Mouse (Mus musculus) midbrain, postnatal 0 days (tissue): ENCODE measurements around the gene Samhd1. TPM values are rescaled to one million over a fixed set of nuclear protein-coding genes. Genes with fewer than 3 reads are reported as not detected.

ENCODE experiments used
- ATAC-seq: fragments of 200-750 bp; cut with Nextera tagmentation; 2 replicates; pipeline ENCODE4 v1.8.0; 2017; ENCODE audit warnings: moderate number of reproducible peaks, mild to moderate bottlenecking, moderate TSS enrichment, moderate library complexity; ENCODE audit not compliant: low FRiP score
- DNase-seq: peaks from one replicate; pipeline ENCODE4 v3.0.0-alpha.2; 2015; ENCODE audit warnings: low spot score
- H3K27ac ChIP-seq: fragments of 300-500 bp; sonication (generic); 2 replicates; pipeline ENCODE4 v1.5.1; 2014; ENCODE audit warnings: low read depth, mild to moderate bottlenecking, low read length, mixed read lengths
- H3K27me3 ChIP-seq: fragments of 300-500 bp; sonication (generic); 2 replicates; pipeline ENCODE4 v1.6.1; 2014; ENCODE audit warnings: low read length, control low read depth, mixed read lengths; ENCODE audit not compliant: insufficient read depth
- H3K36me3 ChIP-seq: fragments of 300-500 bp; sonication (generic); 2 replicates; pipeline ENCODE4 v1.6.1; 2014; ENCODE audit warnings: low read length, control low read depth, mixed read lengths; ENCODE audit not compliant: insufficient read depth
- H3K4me1 ChIP-seq: fragments of 300-500 bp; sonication (generic); 2 replicates; pipeline ENCODE4 v1.6.1; 2014; ENCODE audit warnings: mild to moderate bottlenecking, control low read depth, antibody characterized with exemption, low read length, mixed read lengths; ENCODE audit not compliant: insufficient read depth
- H3K4me2 ChIP-seq: fragments of 300-500 bp; sonication (generic); 2 replicates; pipeline ENCODE4 v1.6.1; 2014; ENCODE audit warnings: low read depth, mild to moderate bottlenecking, low read length, mixed read lengths; ENCODE audit not compliant: poor library complexity, severe bottlenecking
- H3K4me3 ChIP-seq: fragments of 300-500 bp; sonication (generic); 2 replicates; pipeline ENCODE4 v1.5.1; 2014; ENCODE audit warnings: low read depth, mild to moderate bottlenecking, low read length, moderate library complexity
- H3K9ac ChIP-seq: fragments of 300-500 bp; sonication (generic); replicated peaks from 2 replicates; pipeline ENCODE4 v1.6.1; 2014; ENCODE audit warnings: mild to moderate bottlenecking, low read length, moderate library complexity, mixed read lengths; ENCODE audit not compliant: poor library complexity, severe bottlenecking
- H3K9me3 ChIP-seq: fragments of 300-500 bp; sonication (generic); 2 replicates; pipeline ENCODE4 v1.6.1; 2016; ENCODE audit warnings: low read length, control low read depth
- CTCF ChIP-seq: IDR thresholded peaks from 2 replicates; pipeline ENCODE4 v1.5.1; 2016; ENCODE audit warnings: antibody characterized with exemption, mild to moderate bottlenecking
- WGBS: fragments of 180-500 bp; shearing (Covaris S2); extraction: QIAGEN DNeasy Blood & Tissue Kit; methylation state at CpG from one replicate; pipeline ENCODE4 v1.1.7; 2014; 5-methylcytosine and 5-hydroxymethylcytosine counted together
- polyA plus RNA-seq: library from polyadenylated mRNA; unstranded; fragments of >200 nt; fragmentation: Nextera tagmentation; extraction: Ambion mirVana; gene quantifications from 2 replicates; pipeline ENCODE4 v1.2.1, GENCODE M21; 2015
- total RNA-seq: library from RNA; depleted of rRNA; stranded (reverse); fragments of >200 nt; gene quantifications from 2 replicates; pipeline ENCODE4 v1.2.3, GENCODE M21; 2014

Samhd1 gene
- total and polyA plus RNA-seq, 2 experiments from 2014 or later = 9.9 to 13.0 TPM

DNA sequence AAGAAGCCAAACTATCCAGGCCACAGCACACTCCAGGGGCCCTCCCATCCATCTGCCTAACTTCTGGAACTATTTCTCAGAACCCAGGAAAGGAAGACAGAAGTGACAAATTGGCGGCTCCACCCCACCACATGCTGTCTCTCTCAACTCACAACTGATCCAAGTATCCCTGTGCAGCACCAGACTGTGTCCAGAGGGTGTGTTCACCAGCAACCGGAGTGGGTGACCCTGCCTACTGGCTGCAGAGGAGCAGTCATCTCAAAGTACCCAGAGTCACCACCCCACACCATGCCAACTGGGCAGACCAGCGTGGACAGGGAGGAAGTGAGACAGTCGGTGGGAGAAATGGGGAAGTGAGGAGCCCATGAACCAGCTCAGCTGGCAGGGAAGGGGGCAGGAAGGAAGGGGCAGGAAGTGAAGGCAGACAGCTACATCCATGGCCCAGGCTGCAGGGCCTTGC, 71.8 kb downstream of the Samhd1 start:
- H3K27me3 ChIP-seq = no peaks in the 10 kb centered on the region
- DNase-seq (no peak), ATAC-seq (no peak)
- no peak for TF ChIP-seq CTCF
- no peak overlapping the region for H3K4me2 ChIP-seq
- 76% methylated on average over 4 of the region's 4 CpGs for WGBS
- H3K9me3 ChIP-seq = no peaks in the 10 kb centered on the region
- H3K36me3 ChIP-seq = peaks cover 11% of the 10 kb centered on the region; the same call in 1 of the 2 replicates
- no peak overlapping the region for H3K9ac ChIP-seq
- no peak overlapping the region for H3K4me3 ChIP-seq
- H3K4me1 ChIP-seq = peaks cover 12% of the 10 kb centered on the region; the same call in 1 of the 2 replicates
- no peak overlapping the region for H3K27ac ChIP-seq

DNA sequence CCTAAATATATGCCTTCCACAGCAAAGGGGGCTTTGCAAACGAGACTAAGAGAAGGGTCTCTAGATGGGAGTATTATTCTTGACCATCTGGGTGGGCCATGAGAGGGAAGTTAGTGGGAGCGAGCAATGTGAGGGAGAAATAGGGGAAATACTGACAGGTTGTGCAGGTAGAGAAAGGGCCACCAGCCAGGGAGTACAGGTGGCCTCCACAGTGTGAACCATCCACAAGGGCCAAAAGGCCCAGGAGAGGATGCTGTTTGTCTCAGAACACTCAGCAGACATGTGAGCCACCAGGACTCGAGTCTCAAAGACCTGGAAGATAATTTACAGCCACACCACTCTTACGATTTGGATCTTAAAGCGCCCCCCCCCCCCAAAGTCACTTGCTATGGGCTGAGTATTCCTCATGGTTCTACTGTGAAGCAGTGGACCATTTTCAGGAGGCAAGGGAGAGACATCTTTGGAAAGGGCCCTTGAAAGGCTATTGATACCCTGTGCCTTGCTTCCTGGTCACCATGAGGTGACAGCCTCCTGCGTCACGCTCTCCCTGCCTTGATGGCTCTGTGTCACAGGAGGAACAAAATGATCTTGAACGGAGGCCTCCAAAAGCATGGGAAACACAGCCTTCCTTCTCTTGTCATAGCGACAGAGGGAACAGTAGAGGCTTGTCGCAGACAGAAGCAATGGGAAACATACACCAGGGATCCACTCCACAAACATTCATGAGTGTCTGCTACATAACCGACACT, 74.3 kb downstream of the Samhd1 start:
- ATAC-seq (no peak), DNase-seq (no peak)
- no peaks in the 10 kb centered on the region for H3K9me3 ChIP-seq
- H3K4me1 ChIP-seq = peaks cover 11% of the 10 kb centered on the region; the same call in 1 of the 2 replicates
- no peak overlapping the region for H3K4me3 ChIP-seq
- TF ChIP-seq CTCF = no peak
- H3K9ac ChIP-seq = no peak overlapping the region
- H3K27me3 ChIP-seq = no peaks in the 10 kb centered on the region
- peaks cover 16% of the 10 kb centered on the region; the same call in 1 of the 2 replicates for H3K36me3 ChIP-seq
- no peak overlapping the region for H3K27ac ChIP-seq
- no peak overlapping the region for H3K4me2 ChIP-seq
- WGBS = 88% methylated on average over 11 of the region's 11 CpGs

DNA sequence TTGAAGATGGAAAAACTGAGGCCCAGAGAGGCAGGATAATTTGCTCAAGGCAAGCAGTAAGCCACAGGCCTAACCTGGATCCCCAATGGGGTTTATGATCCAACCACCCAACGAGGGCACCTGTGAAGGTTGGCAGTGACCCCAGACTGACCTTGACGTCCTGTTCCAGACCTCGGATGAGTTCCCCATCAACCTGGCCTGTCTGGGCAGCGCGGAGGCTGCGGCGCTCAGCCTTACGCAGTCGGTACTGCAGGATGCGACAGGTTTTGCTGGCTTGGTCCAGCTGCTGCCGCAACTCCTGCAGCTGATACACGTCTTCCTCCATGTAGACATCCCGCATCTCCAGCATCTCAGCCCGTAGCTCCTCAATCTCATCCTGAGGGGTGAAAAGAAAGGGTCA, 75.0 kb downstream of the Samhd1 start:
- no peak for ATAC-seq
- no peak overlapping the region for H3K4me3 ChIP-seq
- TF ChIP-seq CTCF = no peak
- peaks cover 16% of the 10 kb centered on the region; the same call in 1 of the 2 replicates for H3K36me3 ChIP-seq
- no peaks in the 10 kb centered on the region for H3K27me3 ChIP-seq
- H3K9ac ChIP-seq = no peak overlapping the region
- H3K4me1 ChIP-seq = peaks cover 7% of the 10 kb centered on the region; the same call in 1 of the 2 replicates
- 93% methylated on average over 14 of the region's 14 CpGs for WGBS
- H3K9me3 ChIP-seq = no peaks in the 10 kb centered on the region
- no peak overlapping the region for H3K27ac ChIP-seq
- no peak for DNase-seq
- no peak overlapping the region for H3K4me2 ChIP-seq

DNA sequence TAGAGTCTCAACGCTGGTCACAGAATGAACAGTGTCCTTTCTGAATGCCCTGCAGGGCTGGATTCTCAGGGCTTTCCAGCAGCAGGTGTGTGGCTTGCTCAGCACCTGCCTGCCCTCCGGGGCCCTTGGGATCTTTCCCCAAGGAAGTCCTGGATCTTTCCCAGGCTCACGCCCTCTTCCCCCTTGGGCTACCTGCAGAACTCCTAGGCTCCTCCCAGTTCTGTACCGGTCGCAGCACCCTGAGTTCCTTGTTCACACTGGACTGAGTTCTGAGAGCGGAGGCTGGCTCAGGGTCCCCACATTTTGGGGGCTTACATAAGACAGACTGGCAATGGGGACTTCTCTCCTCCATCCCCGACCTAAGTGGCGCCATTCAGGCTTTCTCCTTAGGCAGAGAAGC, 75.9 kb downstream of the Samhd1 start:
- Histone ChIP-seq H3K36me3 (peaks cover 18% of the 10 kb centered on the region), H3K4me2 (no peak overlapping the region), H3K4me1 (0 out of 2 replicates have a peak, but pooled peaks cover 2% of the 10 kb centered on the region), H3K27ac (peak overlapping the region; percentile 39; the same call in 1 of the 2 replicates), H3K9me3 (no peaks in the 10 kb centered on the region), H3K4me3 (no peak overlapping the region), H3K27me3 (no peaks in the 10 kb centered on the region), H3K9ac (no peak overlapping the region)
- no peak for DNase-seq
- WGBS = 58% methylated on average over 8 of the region's 8 CpGs
- ATAC-seq = no peak
- no peak for TF ChIP-seq CTCF

DNA sequence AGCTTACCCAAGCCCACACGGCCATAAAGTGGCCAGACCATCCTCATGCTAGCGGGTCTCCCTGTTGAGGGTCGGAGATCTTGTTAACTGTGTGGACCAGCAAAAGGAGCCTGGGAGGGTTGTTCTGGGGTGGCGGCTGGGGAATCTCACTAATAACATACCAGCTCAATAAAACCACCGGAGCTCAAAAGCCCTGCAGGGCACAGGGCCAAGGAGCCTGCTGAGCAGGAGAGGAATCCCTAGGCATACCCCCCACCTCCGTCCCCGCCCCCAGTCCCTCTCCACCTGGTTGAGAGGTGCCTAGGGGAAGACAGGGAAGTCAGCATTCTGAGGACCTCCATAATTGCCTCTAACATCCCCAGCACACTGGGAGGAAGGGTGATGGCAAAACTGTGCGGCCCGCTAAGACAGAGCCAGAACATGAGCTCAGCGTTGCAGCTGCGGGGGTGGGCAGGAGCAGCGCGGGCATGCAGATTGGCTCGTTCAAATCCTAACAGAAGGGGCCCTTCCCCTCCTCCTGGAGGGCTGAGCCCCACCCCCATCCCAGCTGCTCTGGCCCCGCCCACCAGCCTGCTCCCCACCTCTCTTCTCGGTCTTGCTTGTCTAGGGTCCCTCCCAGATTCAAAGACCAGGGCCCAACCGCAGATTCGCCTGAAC, 76.6 kb downstream of the Samhd1 start:
- Histone ChIP-seq H3K27me3 (no peaks in the 10 kb centered on the region), H3K4me2 (no peak overlapping the region), H3K9me3 (no peaks in the 10 kb centered on the region), H3K27ac (peak overlapping the region; percentile 52), H3K9ac (peak overlapping the region; percentile 5; the same call in 1 of the 2 replicates), H3K4me3 (no peak overlapping the region), H3K36me3 (peaks cover 24% of the 10 kb centered on the region), H3K4me1 (0 out of 2 replicates have a peak, but pooled peaks cover 2% of the 10 kb centered on the region)
- TF ChIP-seq CTCF = no peak
- DNase-seq = peak; percentile 85
- 10% methylated on average over 17 of the region's 18 CpGs for WGBS
- ATAC-seq = peak; percentile 69

DNA sequence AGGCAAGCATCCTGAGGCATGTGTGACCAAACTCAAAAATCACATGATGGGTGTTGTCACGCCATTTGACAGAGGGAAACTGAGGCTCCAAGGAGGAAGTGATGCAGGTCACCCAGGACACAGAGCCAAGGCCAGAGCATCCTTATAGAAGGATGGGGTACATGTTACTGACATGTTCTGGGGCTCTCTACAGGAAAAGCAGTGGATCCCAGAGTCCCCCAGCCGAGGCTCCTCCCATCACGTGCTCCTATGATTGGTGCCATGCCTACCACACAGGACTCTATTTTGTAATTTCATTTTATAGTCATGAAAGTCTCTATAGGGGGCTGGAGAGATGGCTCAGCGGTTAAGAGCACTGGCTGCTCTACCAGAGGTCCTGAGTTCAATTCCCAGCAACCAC, 77.3 kb downstream of the Samhd1 start:
- Histone ChIP-seq H3K4me1 (0 out of 2 replicates have a peak, but pooled peaks cover 2% of the 10 kb centered on the region), H3K36me3 (peaks cover 25% of the 10 kb centered on the region), H3K9ac (no peak overlapping the region), H3K9me3 (no peaks in the 10 kb centered on the region), H3K27me3 (no peaks in the 10 kb centered on the region), H3K4me2 (no peak overlapping the region), H3K27ac (no peak overlapping the region), H3K4me3 (no peak overlapping the region)
- 81% methylated on average over 4 of the region's 4 CpGs for WGBS
- no peak for TF ChIP-seq CTCF
- no peak for DNase-seq
- no peak for ATAC-seq
